ENCODE assay signal across 8 mouse cellular contexts in genomic region chr15:97849116-97849911, GRCm38 (mm10). TPM values are rescaled to one million over a fixed set of nuclear protein-coding genes. Genes with fewer than 3 reads are reported as not detected.
DNase-seq lines count a peak whose midpoint lies in the region; ATAC-seq lines count a peak whose summit lies in the region.

No protein-coding gene starts in this region.

- intact Hi-C loops in left cerebral cortex, postnatal 25 days (cut with DNase I) = loop anchor here (2.0 to 10.0 kb wide), 2 partner anchors 65 to 525 kb away; no protein-coding TSS in a partner anchor

- H3K9me3 ChIP-seq in intestine, embryonic 16.5 days (ENCODE audit: control insufficient read depth, low read length) = no peaks in the 10 kb centered on the region

- H3K27me3 ChIP-seq in intestine, embryonic 16.5 days (replicated peaks; ENCODE audit: control insufficient read depth, insufficient read depth, low read length) = no peaks in the 10 kb centered on the region

- peak overlapping the region; percentile 41 for H3K9ac ChIP-seq in intestine, embryonic 16.5 days (ENCODE audit: low read depth, low read length)

- peak overlapping the region; percentile 43 for H3K4me3 ChIP-seq in intestine, embryonic 16.5 days (ENCODE audit: low read length)

- no peak overlapping the region for H3K27ac ChIP-seq in intestine, embryonic 16.5 days (ENCODE audit: low read length)

- 3% methylated on average over 19 of the region's 19 CpGs for WGBS in intestine, embryonic 16.5 days

- peak; percentile 73 for ATAC-seq in intestine, embryonic 16.5 days

- no peaks in the 10 kb centered on the region for H3K36me3 ChIP-seq in intestine, embryonic 16.5 days (ENCODE audit: control insufficient read depth, insufficient read depth, low read length)

- H3K4me2 ChIP-seq in intestine, embryonic 16.5 days (ENCODE audit: low read depth, low read length) = peak overlapping the region; percentile 80

- peak; percentile 72 for DNase-seq in ovary, adult 18-20 months (ENCODE audit: low spot score)
- DNase-seq in ovary, postnatal 10 days (ENCODE audit: low spot score) = no peak
- peak; percentile 91 for DNase-seq in embryo, embryonic 11.5 days (ENCODE audit: low read depth, low spot score)
- DNase-seq in gastrocnemius, postnatal 4 days (ENCODE audit: low spot score in 2 of 2) = peak; percentile 69 to 84
- peak; percentile 88 to 92 for DNase-seq in left cerebral cortex, postnatal 25 days (ENCODE audit: low spot score in 2 of 2)
- peak; percentile 92 for DNase-seq in mesoderm, embryonic 11.5 days (ENCODE audit: low read depth, low spot score)
- peak; percentile 79 for DNase-seq in right cerebral cortex, postnatal 4 days

- H3K4me1 ChIP-seq in intestine, embryonic 16.5 days (ENCODE audit: control insufficient read depth, insufficient read depth, low read length) = no peaks in the 10 kb centered on the region

RNA-seq across cellular contexts. Expression of gene Hdac7, which starts 5.0 kb away (rescaled TPM):
- 10 to 100 TPM; 53.6 to 57.9 TPM for total RNA-seq in gastrocnemius, postnatal 4 days (2021)
- 15.8 and 18.2 TPM in 2 replicates for polyA plus RNA-seq in intestine, embryonic 16.5 days (2015; fragmentation: Nextera tagmentation; extraction: Ambion mirVana)
- total RNA-seq in left cerebral cortex, postnatal 25 days (2021) = 10 to 100 TPM; 27.5 to 29.5 TPM
